Mouse (Mus musculus): Measurements from ENCODE around the gene Nfya. TPM values are rescaled to one million over a fixed set of nuclear protein-coding genes. Genes with fewer than 3 reads are reported as not detected.

Nfya gene
- polyA plus RNA-seq, 1 experiment, result 45.8 TPM

DNA sequence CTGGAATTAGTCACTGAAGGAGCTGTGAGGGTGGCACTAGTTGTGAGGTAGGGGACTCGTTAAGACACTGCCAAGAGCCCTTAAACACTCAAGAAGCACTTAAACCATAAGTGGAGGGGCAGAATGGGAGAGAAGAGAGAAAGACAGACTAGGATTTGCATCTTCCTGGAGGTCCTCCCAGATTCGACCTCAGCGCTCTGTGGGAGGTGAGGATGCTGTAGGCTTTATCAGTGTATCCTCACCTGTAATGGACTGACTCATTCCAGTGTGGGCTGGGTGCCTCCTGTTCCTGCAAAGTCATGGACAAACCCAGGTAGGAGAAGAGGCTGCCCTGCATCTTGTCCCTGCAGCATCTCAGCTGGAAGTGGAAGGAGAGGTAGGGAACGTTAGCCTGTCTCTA is 62.9 kb downstream of the Nfya start:
- Histone ChIP-seq H3K4me1 (ENCODE audit: control insufficient read depth, insufficient read depth, low read length) (no peaks in the 10 kb centered on the region), H3K27me3 (replicated peaks; ENCODE audit: control insufficient read depth, insufficient read depth, low read length) (no peaks in the 10 kb centered on the region), H3K36me3 (ENCODE audit: control insufficient read depth, insufficient read depth, low read length) (no peaks in the 10 kb centered on the region), H3K27ac (ENCODE audit: insufficient read depth, low read depth, low read length) (no peak overlapping the region), H3K4me3 (ENCODE audit: insufficient read depth, low read depth, low read length) (no peak overlapping the region)
- WGBS, result 66% methylated on average over 4 of the region's 4 CpGs
- no peak for DNase-seq
- no peak for TF ChIP-seq CTCF (conservative IDR thresholded peaks at IDR 0.05; ENCODE audit: insufficient read depth, insufficient read length, low read depth, low read length)
- no peak for TF ChIP-seq POLR2A (IDR thresholded peaks at IDR 0.05; ENCODE audit: low read depth, low read length)

DNA sequence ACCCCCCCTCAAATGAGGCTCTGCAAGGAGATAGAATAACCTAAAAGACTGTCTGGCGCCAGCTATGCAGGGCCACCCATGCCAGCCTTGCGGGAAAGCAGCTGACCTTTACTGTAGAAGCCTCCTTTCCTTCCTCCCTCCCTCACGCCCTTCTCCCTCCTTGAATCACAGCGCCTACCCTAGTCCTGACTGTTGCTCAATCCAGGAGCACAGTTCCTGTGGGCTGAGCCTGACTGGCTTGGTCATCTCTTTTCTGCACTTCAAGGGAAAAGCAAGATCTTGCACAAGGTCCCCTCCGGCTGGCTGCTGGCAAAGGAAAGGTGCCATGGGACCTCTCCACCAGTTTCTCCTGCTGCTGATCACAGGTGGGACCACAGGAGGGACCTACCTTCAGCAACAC is 63.5 kb downstream of the Nfya start, which contains the start of gene Trem2:
TSS of gene Trem2 (plus strand) at position 171 of the 400 bp plus-strand sequence.
- Histone ChIP-seq H3K36me3 (ENCODE audit: control insufficient read depth, insufficient read depth, low read length) (no peaks in the 10 kb centered on the region), H3K4me3 (ENCODE audit: insufficient read depth, low read depth, low read length) (no peak within 1 kb of the TSS), H3K4me1 (ENCODE audit: control insufficient read depth, insufficient read depth, low read length) (no peaks in the 10 kb centered on the region), H3K27ac (ENCODE audit: insufficient read depth, low read depth, low read length) (no peak within 1 kb of the TSS), H3K27me3 (replicated peaks; ENCODE audit: control insufficient read depth, insufficient read depth, low read length) (no peaks in the 10 kb centered on the region)
- no peak for DNase-seq
- TF ChIP-seq CTCF (conservative IDR thresholded peaks at IDR 0.05; ENCODE audit: insufficient read depth, insufficient read length, low read depth, low read length) (no peak), POLR2A (IDR thresholded peaks at IDR 0.05; ENCODE audit: low read depth, low read length) (no peak)
- 67% methylated on average over 5 of the region's 5 CpGs for WGBS

DNA sequence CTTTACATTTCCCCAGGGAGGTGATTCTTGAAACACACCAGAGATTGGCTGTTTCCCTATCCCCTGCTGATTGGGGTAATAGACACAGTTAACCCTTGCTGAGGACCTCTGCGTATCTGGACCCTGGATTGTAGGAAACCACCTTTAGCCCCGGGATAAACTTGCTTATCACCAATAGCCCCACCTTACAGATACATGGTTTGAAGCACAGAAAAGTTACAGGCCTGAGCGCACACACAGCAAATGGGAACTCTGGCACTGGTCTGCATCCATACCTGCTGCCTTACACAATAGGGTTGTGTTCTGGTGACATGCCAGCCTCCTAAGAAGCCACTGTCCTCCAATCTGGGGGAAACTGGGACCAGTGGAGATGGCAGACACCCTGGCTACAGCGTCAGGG is 63.9 kb downstream of the Nfya start:
- no peak for TF ChIP-seq CTCF (conservative IDR thresholded peaks at IDR 0.05; ENCODE audit: insufficient read depth, insufficient read length, low read depth, low read length)
- TF ChIP-seq POLR2A (IDR thresholded peaks at IDR 0.05; ENCODE audit: low read depth, low read length), result no peak
- no peaks in the 10 kb centered on the region for H3K36me3 ChIP-seq (ENCODE audit: control insufficient read depth, insufficient read depth, low read length)
- H3K27me3 ChIP-seq (replicated peaks; ENCODE audit: control insufficient read depth, insufficient read depth, low read length), result no peaks in the 10 kb centered on the region
- H3K4me1 ChIP-seq (ENCODE audit: control insufficient read depth, insufficient read depth, low read length), result no peaks in the 10 kb centered on the region
- H3K4me3 ChIP-seq (ENCODE audit: insufficient read depth, low read depth, low read length), result no peak overlapping the region
- 80% methylated on average over 4 of the region's 4 CpGs for WGBS
- H3K27ac ChIP-seq (ENCODE audit: insufficient read depth, low read depth, low read length), result no peak overlapping the region
- no peak for DNase-seq

DNA sequence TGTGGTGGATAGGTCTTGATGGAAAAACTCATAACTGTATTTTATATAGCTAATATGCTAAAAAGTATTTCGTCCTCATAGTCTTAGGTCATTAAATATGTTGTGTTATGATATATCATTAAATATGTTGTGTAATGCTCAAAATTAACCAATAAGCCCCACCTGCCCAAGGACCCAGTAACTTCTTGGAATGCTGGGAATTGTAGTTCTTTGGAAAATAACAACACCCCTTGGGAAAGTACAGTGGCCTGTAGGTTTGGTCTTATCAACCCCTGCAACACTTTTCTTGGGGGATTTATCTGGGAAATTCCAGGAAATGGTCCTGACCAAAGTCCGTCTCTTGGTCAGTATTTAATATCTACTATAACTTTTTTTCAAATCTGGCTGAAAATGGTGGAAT is 66.6 kb downstream of the Nfya start:
- WGBS, result 86% methylated on average over 2 of the region's 2 CpGs
- no peak overlapping the region for H3K27ac ChIP-seq (ENCODE audit: insufficient read depth, low read depth, low read length)
- no peaks in the 10 kb centered on the region for H3K36me3 ChIP-seq (ENCODE audit: control insufficient read depth, insufficient read depth, low read length)
- no peak for DNase-seq
- TF ChIP-seq POLR2A (IDR thresholded peaks at IDR 0.05; ENCODE audit: low read depth, low read length) (no peak), CTCF (conservative IDR thresholded peaks at IDR 0.05; ENCODE audit: insufficient read depth, insufficient read length, low read depth, low read length) (no peak)
- H3K4me1 ChIP-seq (ENCODE audit: control insufficient read depth, insufficient read depth, low read length), result no peaks in the 10 kb centered on the region
- H3K4me3 ChIP-seq (ENCODE audit: insufficient read depth, low read depth, low read length), result no peak overlapping the region
- H3K27me3 ChIP-seq (replicated peaks; ENCODE audit: control insufficient read depth, insufficient read depth, low read length), result no peaks in the 10 kb centered on the region

DNA sequence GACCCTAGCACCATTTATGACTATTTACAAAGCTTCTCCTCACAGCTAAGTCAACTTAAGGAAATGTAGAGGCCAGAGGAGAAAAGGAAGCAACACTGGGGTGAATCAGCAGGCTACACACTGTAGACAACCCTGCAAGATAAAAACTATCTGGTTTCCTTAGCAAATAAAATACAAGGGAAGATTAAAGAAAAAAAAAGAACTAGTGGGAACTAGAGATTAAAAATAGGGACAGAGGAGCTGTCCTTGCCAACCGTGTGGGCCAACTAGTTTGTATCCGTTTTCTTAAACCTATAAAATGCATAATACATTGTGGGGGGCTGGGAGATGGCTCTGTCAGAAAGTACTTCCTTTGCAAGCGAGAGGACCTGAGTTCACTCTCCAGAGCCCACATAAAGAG is 67.8 kb downstream of the Nfya start:
- no peak overlapping the region for H3K4me3 ChIP-seq (ENCODE audit: insufficient read depth, low read depth, low read length)
- no peaks in the 10 kb centered on the region for H3K36me3 ChIP-seq (ENCODE audit: control insufficient read depth, insufficient read depth, low read length)
- 68% methylated on average over 3 of the region's 3 CpGs for WGBS
- no peak overlapping the region for H3K27ac ChIP-seq (ENCODE audit: insufficient read depth, low read depth, low read length)
- H3K27me3 ChIP-seq (replicated peaks; ENCODE audit: control insufficient read depth, insufficient read depth, low read length), result no peaks in the 10 kb centered on the region
- no peak for DNase-seq
- no peaks in the 10 kb centered on the region for H3K4me1 ChIP-seq (ENCODE audit: control insufficient read depth, insufficient read depth, low read length)
- TF ChIP-seq POLR2A (IDR thresholded peaks at IDR 0.05; ENCODE audit: low read depth, low read length), result no peak
- TF ChIP-seq CTCF (conservative IDR thresholded peaks at IDR 0.05; ENCODE audit: insufficient read depth, insufficient read length, low read depth, low read length), result no peak

DNA sequence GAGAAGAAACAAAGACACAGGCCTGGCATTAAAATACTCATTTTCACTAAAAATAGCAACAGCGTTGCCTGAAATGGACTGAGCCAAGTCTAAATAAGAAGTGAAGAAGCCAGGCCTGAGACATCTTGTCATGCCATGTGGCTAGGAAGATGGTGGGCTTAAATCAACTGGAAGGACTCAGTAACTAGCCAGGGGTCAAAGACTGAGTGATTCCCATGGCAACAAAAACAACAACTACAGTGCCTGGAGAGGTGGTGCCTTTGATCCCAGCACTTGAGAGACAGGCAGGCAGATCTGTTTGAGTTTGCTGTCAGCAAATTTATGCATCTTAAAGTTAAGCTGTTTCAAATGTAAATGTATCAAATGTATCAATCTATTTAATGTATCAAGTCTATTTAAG is 69.4 kb downstream of the Nfya start:
- Histone ChIP-seq H3K4me3 (ENCODE audit: insufficient read depth, low read depth, low read length) (no peak overlapping the region), H3K4me1 (ENCODE audit: control insufficient read depth, insufficient read depth, low read length) (no peaks in the 10 kb centered on the region), H3K27ac (ENCODE audit: insufficient read depth, low read depth, low read length) (no peak overlapping the region), H3K36me3 (ENCODE audit: control insufficient read depth, insufficient read depth, low read length) (no peaks in the 10 kb centered on the region), H3K27me3 (replicated peaks; ENCODE audit: control insufficient read depth, insufficient read depth, low read length) (no peaks in the 10 kb centered on the region)
- no peak for TF ChIP-seq CTCF (conservative IDR thresholded peaks at IDR 0.05; ENCODE audit: insufficient read depth, insufficient read length, low read depth, low read length)
- no peak for TF ChIP-seq POLR2A (IDR thresholded peaks at IDR 0.05; ENCODE audit: low read depth, low read length)
- DNase-seq, result no peak
- 91% methylated on average over 1 of the region's 1 CpGs for WGBS

Other genes starting within 250 kb of the Nfya start
- gene A530064D06Rik, start 242.6 kb downstream of the Nfya start, polyA plus RNA-seq (2012; rRNA removed), result 0.15 and 0.27 TPM in 2 replicates
- 0.03 TPM in 2 replicates for gene Trem1, start 177.1 kb downstream of the Nfya start, polyA plus RNA-seq (2012; rRNA removed)
- gene Trem3, start 162.1 kb downstream of the Nfya start, polyA plus RNA-seq (2012; rRNA removed), result 0.11 and 0.19 TPM in 2 replicates
- 0.91 and 0.92 TPM in 2 replicates for gene Treml4, start 145.6 kb downstream of the Nfya start, polyA plus RNA-seq (2012; rRNA removed)
- 0.07 and 3.1 TPM in 2 replicates for gene Treml2, start 110.4 kb downstream of the Nfya start, polyA plus RNA-seq (2012; rRNA removed)
- gene B430306N03Rik, start 93.8 kb downstream of the Nfya start, polyA plus RNA-seq (2012; rRNA removed), result 0.08 and 0.45 TPM in 2 replicates
- 0.62 and 0.75 TPM in 2 replicates for gene Trem2, start 63.5 kb downstream of the Nfya start, polyA plus RNA-seq (2012; rRNA removed)
- gene Treml1, start 50.0 kb downstream of the Nfya start, polyA plus RNA-seq (2012; rRNA removed), result 0.09 and 0.15 TPM in 2 replicates
- 18.2 and 25.8 TPM in 2 replicates for gene Oard1, start 108 bp upstream of the Nfya start, polyA plus RNA-seq (2012; rRNA removed)
- gene Apobec2, start 23.0 kb upstream of the Nfya start, polyA plus RNA-seq (2012; rRNA removed), result 2.0 and 6.0 TPM in 2 replicates
- 0.41 and 0.53 TPM in 2 replicates for gene Tspo2, start 41.6 kb upstream of the Nfya start, polyA plus RNA-seq (2012; rRNA removed)
- 0.26 and 0.58 TPM in 2 replicates for gene Unc5cl, start 45.0 kb upstream of the Nfya start, polyA plus RNA-seq (2012; rRNA removed)

All from kidney, adult 2 months (tissue).